Mouse (Mus musculus) lung, adult 2 months (tissue): Measurements from ENCODE around the gene Susd6.

Experiments used
- CTCF ChIP-seq: fragments of 200-500 bp; IDR thresholded peaks from 2 replicates; pipeline ENCODE4 v1.5.1; 2011; ENCODE audit warnings: mild to moderate bottlenecking, low read length, control low read depth; ENCODE audit not compliant: insufficient read depth
- POLR2A ChIP-seq: fragments of 200-500 bp; IDR thresholded peaks from 2 replicates; pipeline ENCODE4 v1.6.1; 2011; ENCODE audit warnings: low read depth, mild to moderate bottlenecking, control low read depth, low read length, borderline replicate concordance; ENCODE audit errors: extremely low read depth

DNA sequence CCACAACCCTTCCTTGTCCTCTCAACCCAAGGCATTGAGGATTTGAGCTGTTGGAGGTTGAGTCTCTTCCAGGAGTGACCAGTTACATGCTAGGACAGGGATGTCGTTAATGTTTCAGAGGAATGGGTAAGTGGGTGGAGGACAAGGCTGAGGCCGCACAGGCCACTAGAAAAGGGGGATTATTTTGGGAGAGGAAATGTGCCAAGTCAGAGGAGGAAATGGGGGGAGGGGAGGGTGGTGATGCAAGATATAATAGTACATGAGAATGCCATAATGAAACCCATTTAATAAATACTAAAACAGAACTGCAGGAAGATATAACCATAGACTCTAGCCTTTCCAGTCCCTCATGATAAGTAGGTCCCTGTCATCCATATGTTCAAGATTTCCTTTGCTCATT, 19.7 kb downstream of the Susd6 start:
- TF ChIP-seq CTCF (no peak), POLR2A (no peak)
